Mouse (Mus musculus): ENCODE results near the gene Cxcl14.

Gene Cxcl14

DNA sequence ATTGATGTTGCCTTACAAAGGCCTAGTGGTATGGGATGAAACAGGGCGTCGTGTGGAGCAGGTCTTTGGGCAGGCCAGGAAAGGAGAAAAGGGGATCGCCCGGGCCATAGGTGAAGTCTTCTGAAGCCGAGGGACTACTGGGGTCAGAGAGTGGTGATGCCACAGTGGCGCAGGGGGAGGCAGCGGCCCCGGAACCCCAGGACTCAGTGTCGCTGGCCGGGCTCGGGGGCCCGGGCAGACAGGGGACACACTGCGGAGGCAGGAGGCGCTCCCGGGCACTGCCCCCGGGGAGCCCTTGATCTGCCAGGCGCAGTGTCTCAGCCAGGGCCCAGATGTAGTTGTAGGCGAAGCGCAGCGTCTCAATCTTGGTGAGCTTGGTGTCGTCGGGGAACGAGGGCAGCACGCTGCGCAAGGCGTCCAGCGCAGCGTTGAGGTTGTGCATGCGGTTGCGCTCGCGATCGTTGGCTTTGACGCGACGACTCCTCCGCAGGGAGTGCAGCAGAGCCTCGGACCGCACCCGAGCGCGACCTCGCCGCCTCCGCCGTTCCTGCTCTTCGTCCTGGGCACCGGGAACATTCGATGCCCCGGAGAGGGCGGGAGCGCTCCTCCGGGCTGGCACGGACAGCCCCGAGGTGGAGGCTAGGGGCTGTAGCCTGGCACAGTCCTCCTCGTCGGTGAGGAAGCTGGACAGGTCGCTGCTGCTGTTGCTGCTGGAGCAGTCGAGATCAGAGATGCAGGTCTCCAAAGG lies 45.0 kb downstream of the Cxcl14 start:
- DNase-seq (ENCODE audit: low read depth, low spot score) = no peak

DNA sequence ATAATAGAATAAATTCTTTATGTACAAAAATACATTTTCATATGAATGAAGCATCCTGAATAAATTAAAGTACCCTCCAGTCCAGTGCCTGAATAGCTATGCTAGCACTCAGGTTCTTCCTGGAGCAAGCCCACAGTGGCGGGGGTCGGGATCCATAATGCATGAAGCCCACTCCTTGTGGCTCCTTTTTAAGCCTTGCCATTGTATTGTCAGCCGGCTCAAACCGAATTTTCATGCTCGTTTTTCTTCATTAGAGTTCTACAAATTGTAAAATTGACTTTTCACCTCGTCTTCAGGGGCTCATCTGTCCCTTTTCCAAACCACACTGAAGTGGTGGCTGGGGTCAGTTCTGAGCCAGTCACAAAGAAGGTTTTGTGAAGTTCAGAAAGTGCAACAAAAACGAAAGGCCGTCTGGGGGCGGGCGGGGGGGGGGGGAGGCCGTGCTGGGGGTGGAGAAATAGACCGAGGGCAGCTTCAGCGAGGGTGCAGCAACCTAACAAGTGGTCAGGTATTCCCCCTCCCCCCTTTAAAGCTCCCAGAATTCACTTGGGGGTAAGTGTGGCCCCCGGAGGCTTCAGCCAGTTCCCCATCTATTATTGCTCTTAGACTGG lies 45.7 kb downstream of the Cxcl14 start:
- no peak for DNase-seq (ENCODE audit: low read depth, low spot score)

DNA sequence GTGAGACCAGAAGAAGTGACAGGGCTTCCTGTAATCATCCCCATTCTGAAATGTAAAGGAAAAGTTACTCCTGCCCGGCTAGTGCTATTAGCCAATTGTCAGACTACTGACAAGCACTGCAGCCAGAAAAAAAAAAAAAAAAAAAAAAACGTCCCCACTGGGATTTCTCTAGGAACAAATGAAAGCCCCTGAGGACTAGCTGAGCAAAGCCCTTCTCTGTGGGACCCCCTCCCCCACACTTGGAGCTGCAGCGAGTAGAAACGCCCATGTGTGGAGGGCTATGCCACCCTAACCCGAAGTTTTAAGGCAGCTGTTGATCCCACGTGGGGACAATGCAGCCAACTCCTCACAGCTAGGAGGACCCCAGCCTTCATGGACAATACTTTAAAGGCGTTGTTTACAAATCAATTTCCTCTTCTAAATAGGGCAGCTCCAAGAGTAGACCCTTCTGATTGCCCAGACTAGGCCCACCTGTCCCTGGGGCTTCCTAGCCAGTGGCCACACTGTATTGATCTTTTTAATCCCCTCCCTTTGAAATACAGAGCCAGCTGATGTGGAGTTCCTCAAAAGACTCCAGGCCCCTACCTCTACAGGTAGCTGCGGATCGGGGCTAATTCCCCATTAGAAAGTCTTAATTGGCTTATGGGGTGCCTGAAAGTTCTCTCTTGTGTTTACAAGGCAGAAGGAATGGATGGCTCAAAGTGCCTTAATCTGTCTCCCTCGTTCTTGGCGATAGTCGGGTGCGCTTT lies 46.6 kb downstream of the Cxcl14 start:
- DNase-seq (ENCODE audit: low read depth, low spot score) = no peak

DNA sequence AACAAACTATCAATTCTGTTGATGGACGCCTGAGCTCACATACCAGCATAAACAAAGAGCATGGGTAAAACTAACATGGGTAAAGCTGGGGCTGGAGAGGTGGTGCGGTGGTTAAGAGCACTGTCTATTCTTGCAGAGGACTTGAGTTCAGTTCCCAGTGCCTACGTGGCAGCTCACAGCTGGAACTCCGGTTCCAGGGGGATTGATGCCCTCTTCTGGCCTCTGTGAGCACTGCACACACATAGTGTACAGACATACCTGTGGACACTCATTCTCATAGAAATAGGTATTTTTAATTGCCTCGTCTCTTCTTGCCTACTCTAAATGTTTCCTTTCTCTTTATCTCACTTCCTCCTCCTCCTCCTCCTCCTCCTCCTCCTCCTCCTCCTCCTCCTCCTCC lies 53.2 kb downstream of the Cxcl14 start:
- DNase-seq (ENCODE audit: low read depth, low spot score) = no peak

DNA sequence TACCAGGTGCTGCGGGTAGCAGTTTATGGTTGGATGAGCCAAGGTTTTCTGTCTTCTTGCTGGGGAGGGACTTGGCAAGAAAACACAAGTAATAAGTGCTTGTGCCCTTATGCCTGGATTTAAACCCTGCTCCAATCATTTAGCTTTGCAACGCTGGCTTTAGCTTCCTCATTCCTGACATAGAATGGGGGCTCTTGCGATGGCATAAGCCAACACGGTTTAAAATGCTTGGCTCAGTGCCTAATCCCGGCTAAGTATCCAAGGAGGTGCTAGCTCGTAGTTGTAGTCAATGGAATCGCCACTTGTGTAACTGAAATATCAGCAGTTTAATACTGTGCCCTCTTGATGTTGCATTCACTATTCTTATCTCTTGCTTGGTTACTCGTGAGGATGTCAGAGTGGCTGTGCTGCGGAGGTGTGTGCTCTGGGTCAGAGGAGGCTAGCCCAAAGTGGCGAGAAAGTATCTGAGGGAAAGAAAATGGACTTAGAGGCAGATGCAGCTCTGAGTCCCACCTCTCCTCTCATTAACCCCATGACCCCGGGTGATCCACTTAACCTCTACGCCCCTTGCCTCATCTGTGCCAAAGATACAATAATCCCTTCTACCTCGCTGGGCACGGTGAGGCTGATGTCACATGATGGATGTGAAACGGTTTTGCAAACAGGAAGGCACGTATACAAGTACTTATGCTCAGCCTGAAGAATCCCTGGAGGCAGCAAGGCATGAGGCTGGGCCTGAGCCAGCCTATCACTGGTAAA lies 56.2 kb downstream of the Cxcl14 start:
- DNase-seq (ENCODE audit: low read depth, low spot score) = no peak
